Mouse (Mus musculus): ENCODE results near the gene Mtg2. TPM values are rescaled to one million over a fixed set of nuclear protein-coding genes. Genes with fewer than 3 reads are reported as not detected.

The Mtg2 gene
- polyA plus RNA-seq, 1 experiment from 2014 or later = 27.3 TPM

DNA sequence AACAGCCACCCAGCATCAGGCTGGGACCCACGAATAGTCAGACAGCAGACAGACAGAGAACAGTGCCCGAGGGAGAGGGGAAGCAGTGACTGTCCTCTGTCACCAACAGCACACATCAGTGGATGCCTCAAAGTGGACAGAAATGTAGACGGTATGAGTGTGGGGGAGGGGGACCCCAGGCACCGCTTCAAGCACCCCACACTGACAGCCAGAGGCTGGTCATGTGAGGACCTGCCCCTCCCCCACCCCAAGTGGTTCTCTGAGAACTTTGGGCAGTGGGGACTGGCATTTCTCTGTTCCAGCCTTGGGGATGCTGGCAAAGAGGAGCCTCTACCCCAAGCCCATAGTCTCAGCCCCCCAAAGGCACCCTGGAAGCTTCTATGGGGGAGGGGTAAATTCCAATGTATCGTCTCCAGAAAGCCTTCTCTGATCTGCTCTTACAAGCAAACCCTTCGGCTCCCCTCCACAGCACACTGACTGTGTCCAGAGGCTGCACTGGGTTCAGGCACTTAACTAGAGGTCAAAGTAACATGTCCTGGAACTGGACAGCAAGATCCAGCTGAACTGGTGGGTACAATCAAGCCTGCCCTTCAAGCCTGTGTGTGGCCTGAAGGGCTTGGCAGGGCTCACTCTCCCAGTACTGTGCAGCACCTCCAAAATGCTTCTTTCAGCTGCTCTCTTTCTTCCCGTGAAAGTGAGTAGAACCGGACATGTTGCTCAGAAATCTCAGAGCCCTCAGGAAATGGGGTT lies 35.2 kb downstream of the Mtg2 start:
- no peak overlapping the region for H3K4me3 ChIP-seq (ENCODE audit: low read depth, low read length)
- no peaks in the 10 kb centered on the region for H3K36me3 ChIP-seq (ENCODE audit: control insufficient read depth, insufficient read depth, low read length)
- no peak overlapping the region for H3K4me2 ChIP-seq
- no peaks in the 10 kb centered on the region for H3K9me3 ChIP-seq (replicated peaks; ENCODE audit: control insufficient read depth, low read length)
- ATAC-seq (replicated peaks; ENCODE audit: insufficient number of reproducible peaks, low FRiP score, low TSS enrichment) = no peak
- WGBS (ENCODE audit: insufficient replicate concordance) = 29% methylated on average over 8 of the region's 8 CpGs
- H3K9ac ChIP-seq (ENCODE audit: low read depth, low read length) = no peak overlapping the region
- H3K27me3 ChIP-seq (ENCODE audit: control insufficient read depth, insufficient read depth, low read length) = peaks cover 53% of the 10 kb centered on the region
- H3K4me1 ChIP-seq (ENCODE audit: control insufficient read depth, insufficient read depth, low read length) = peaks cover 9% of the 10 kb centered on the region
- no peak overlapping the region for H3K27ac ChIP-seq (ENCODE audit: low read depth, low read length)

DNA sequence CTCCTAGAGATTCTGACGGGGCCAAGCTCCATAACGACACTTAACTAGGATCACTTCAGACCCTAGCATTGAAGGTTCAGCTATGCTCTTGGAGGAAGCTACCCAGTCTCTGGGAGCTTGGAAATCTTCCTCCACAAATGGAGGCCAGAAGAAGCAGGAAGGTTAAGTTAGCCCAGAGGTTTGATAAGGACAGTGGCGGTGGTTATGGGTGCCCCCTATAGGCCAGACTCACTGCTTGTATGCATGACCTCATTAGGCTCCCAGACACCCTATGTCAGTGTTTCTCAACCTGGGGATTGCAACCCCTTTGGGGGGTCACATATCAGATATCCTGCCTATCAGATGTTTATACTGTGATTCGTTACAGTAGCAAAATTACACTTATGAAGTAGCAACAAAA lies 36.7 kb downstream of the Mtg2 start:
- Histone ChIP-seq H3K9ac (ENCODE audit: low read depth, low read length) (no peak overlapping the region), H3K4me1 (ENCODE audit: control insufficient read depth, insufficient read depth, low read length) (peaks cover 9% of the 10 kb centered on the region), H3K36me3 (ENCODE audit: control insufficient read depth, insufficient read depth, low read length) (no peaks in the 10 kb centered on the region), H3K4me2 (no peak overlapping the region), H3K4me3 (ENCODE audit: low read depth, low read length) (no peak overlapping the region), H3K27ac (ENCODE audit: low read depth, low read length) (no peak overlapping the region), H3K27me3 (ENCODE audit: control insufficient read depth, insufficient read depth, low read length) (peaks cover 39% of the 10 kb centered on the region), H3K9me3 (replicated peaks; ENCODE audit: control insufficient read depth, low read length) (no peaks in the 10 kb centered on the region)
- ATAC-seq (replicated peaks; ENCODE audit: insufficient number of reproducible peaks, low FRiP score, low TSS enrichment) = no peak
- 58% methylated on average over 4 of the region's 4 CpGs for WGBS (ENCODE audit: insufficient replicate concordance)

DNA sequence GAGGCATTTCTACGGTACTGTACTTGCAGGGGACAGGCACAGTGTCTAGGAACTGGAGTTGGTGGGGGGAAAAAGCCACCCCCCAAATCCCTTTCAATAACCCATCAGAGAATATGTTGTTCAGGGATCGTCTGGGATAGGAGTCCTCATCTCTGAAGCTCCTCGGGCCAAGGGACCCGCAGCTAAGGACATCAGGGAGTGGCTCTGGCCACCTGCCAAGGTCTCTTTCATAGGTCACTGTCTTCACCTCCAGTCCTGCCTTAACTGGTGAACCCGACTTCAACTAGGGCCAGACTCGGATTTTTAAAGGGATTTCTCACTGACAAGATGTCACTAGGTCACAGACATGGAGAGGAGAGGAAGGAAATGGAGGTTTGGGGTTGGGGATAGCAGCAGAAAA lies 37.9 kb downstream of the Mtg2 start:
- no peak overlapping the region for H3K4me3 ChIP-seq (ENCODE audit: low read depth, low read length)
- no peak overlapping the region for H3K27ac ChIP-seq (ENCODE audit: low read depth, low read length)
- no peaks in the 10 kb centered on the region for H3K9me3 ChIP-seq (replicated peaks; ENCODE audit: control insufficient read depth, low read length)
- H3K4me2 ChIP-seq = no peak overlapping the region
- WGBS (ENCODE audit: insufficient replicate concordance) = 51% methylated on average over 6 of the region's 6 CpGs
- H3K36me3 ChIP-seq (ENCODE audit: control insufficient read depth, insufficient read depth, low read length) = no peaks in the 10 kb centered on the region
- H3K4me1 ChIP-seq (ENCODE audit: control insufficient read depth, insufficient read depth, low read length) = peaks cover 7% of the 10 kb centered on the region
- ATAC-seq (replicated peaks; ENCODE audit: insufficient number of reproducible peaks, low FRiP score, low TSS enrichment) = no peak
- peaks cover 27% of the 10 kb centered on the region for H3K27me3 ChIP-seq (ENCODE audit: control insufficient read depth, insufficient read depth, low read length)
- no peak overlapping the region for H3K9ac ChIP-seq (ENCODE audit: low read depth, low read length)

DNA sequence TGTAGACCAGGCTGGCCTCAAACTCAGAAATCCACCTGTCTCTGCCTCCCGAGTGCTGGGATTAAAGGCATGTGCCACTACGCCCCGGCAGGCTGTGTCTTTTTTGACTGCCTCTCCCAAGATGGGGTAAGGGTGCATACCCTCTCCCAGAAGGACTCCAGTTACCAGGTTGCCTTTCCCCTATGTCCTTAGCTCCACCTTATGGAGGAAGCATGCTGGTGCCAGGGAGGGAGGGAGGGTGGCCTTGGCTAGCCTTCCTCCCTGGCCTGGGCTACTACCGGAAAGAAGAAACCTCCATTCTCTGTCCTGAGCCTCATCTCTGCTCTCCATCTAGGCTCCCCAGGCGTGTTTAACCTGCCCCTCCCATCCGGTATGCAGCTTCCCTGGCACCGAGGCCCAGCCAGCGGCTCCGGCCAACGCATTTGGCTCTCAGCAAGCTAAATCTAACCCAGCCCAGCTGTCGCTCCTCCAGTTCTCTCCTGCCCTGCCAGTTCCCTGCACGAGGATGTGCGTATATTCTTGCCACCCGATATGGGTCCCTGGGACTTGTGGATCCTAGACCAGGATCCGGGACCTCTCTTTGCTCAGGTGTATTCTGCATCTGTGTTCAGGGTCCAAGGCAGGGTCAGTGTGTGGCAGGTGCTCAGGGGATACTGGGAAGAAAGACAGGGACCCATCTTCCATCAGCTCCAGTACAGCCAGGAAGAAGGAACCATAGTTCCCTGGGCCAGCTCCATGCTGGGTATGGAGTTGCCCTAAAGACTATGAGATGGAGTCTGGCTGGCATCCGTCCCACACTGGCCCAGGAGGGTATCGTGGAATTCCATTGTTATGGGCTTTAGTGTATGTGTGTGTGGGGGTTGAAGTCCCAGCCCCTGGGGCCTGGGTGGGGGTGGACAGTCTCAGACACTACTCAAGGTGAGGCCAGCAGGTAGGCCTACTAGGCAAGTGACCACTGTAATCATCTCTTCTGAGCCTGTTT lies 43.8 kb downstream of the Mtg2 start:
- Histone ChIP-seq H3K4me3 (ENCODE audit: low read depth, low read length) (no peak overlapping the region), H3K36me3 (ENCODE audit: control insufficient read depth, insufficient read depth, low read length) (no peaks in the 10 kb centered on the region), H3K9ac (ENCODE audit: low read depth, low read length) (no peak overlapping the region), H3K27ac (ENCODE audit: low read depth, low read length) (no peak overlapping the region), H3K9me3 (replicated peaks; ENCODE audit: control insufficient read depth, low read length) (no peaks in the 10 kb centered on the region), H3K27me3 (ENCODE audit: control insufficient read depth, insufficient read depth, low read length) (no peaks in the 10 kb centered on the region), H3K4me1 (ENCODE audit: control insufficient read depth, insufficient read depth, low read length) (peaks cover 27% of the 10 kb centered on the region), H3K4me2 (no peak overlapping the region)
- WGBS (ENCODE audit: insufficient replicate concordance) = 58% methylated on average over 17 of the region's 17 CpGs
- no peak for ATAC-seq (replicated peaks; ENCODE audit: insufficient number of reproducible peaks, low FRiP score, low TSS enrichment)

DNA sequence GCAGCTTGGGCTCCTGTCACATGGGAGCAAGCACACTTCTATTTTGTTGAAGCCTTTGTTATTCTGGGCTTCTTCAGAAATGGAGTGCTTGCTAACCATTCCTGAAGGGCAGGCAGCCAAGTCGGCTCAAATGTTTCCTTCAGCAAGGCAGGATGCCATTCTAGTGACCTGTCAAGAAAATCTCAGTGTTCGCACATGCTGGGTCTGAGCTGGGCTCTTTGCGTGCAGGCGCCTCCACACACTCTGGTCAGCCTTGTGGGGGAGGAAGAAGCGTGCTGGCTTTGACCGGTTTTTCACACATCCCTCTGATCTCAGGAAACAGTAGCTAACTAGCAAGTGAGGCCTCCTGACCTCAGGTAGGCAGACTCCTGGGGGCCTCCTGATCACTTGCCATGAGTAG lies 44.9 kb downstream of the Mtg2 start:
- H3K27ac ChIP-seq (ENCODE audit: low read depth, low read length) = peak overlapping the region; percentile 7; the same call in 1 of the 2 replicates
- no peak overlapping the region for H3K4me3 ChIP-seq (ENCODE audit: low read depth, low read length)
- H3K4me2 ChIP-seq = no peak overlapping the region
- H3K36me3 ChIP-seq (ENCODE audit: control insufficient read depth, insufficient read depth, low read length) = no peaks in the 10 kb centered on the region
- no peaks in the 10 kb centered on the region for H3K27me3 ChIP-seq (ENCODE audit: control insufficient read depth, insufficient read depth, low read length)
- H3K4me1 ChIP-seq (ENCODE audit: control insufficient read depth, insufficient read depth, low read length) = peaks cover 34% of the 10 kb centered on the region
- WGBS (ENCODE audit: insufficient replicate concordance) = 18% methylated on average over 6 of the region's 6 CpGs
- no peak for ATAC-seq (replicated peaks; ENCODE audit: insufficient number of reproducible peaks, low FRiP score, low TSS enrichment)
- H3K9ac ChIP-seq (ENCODE audit: low read depth, low read length) = no peak overlapping the region
- no peaks in the 10 kb centered on the region for H3K9me3 ChIP-seq (replicated peaks; ENCODE audit: control insufficient read depth, low read length)

DNA sequence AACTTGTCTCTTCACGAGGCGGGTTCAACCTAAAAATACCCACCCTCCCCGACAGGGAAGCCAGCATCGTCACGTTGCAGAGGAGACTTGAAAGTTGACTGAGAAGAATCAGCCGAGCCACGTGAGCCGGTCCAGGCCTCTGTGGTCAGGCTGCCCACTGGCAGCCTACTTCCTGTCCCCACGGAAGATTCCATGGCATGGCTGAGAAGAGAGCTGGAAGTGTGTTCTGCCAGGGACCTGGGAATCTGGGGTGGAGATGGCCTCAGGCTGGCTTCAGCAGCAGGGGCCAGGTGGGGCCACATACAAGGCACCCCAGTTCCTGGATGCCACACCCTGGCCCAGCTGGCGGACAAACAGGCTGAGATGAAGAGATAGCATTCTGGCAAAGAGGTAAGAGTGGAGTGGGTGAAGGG lies 45.7 kb downstream of the Mtg2 start:
- Histone ChIP-seq H3K4me3 (ENCODE audit: low read depth, low read length) (no peak overlapping the region), H3K4me1 (ENCODE audit: control insufficient read depth, insufficient read depth, low read length) (peaks cover 34% of the 10 kb centered on the region), H3K27ac (ENCODE audit: low read depth, low read length) (no peak overlapping the region), H3K4me2 (no peak overlapping the region), H3K9ac (ENCODE audit: low read depth, low read length) (no peak overlapping the region), H3K9me3 (replicated peaks; ENCODE audit: control insufficient read depth, low read length) (no peaks in the 10 kb centered on the region), H3K27me3 (ENCODE audit: control insufficient read depth, insufficient read depth, low read length) (no peaks in the 10 kb centered on the region), H3K36me3 (ENCODE audit: control insufficient read depth, insufficient read depth, low read length) (no peaks in the 10 kb centered on the region)
- ATAC-seq (replicated peaks; ENCODE audit: insufficient number of reproducible peaks, low FRiP score, low TSS enrichment) = no peak
- WGBS (ENCODE audit: insufficient replicate concordance) = 48% methylated on average over 10 of the region's 10 CpGs

DNA sequence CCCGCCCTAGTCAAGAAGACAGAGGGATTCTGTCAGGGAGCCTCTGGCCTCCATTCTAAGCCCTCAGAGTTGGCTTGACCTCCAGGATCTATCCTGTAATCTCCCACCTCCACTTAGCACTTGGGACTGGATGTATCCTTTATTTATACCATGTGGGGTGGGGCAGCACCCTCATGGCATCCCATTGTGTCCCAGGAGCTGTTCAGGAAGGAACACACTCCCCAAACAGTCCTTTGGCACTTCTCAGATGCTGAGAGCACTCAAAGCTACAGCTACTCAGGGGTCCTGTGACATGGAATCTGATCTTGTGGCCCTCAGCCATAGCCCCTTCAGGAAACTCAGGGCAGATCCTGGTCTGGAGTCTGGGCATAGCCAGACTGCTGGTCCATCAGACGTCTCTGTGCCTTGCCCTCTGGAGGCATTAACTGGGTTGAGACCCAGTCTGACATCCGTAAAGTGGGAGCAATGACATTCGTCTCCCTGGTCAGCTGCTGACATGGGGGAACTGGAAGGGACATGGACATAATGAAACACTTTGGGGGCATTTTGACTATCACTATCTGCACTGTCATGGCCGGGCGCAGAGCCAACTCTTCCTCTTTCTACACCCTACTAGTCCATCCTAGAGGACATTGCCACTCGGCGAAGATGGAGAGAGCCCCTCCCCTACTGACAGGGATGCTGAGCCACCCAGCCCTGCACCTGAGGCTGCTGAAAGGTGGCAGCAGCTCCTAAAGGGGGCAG lies 46.5 kb downstream of the Mtg2 start:
- WGBS (ENCODE audit: insufficient replicate concordance) = 75% methylated on average over 8 of the region's 8 CpGs
- Histone ChIP-seq H3K36me3 (ENCODE audit: control insufficient read depth, insufficient read depth, low read length) (no peaks in the 10 kb centered on the region), H3K4me1 (ENCODE audit: control insufficient read depth, insufficient read depth, low read length) (peaks cover 34% of the 10 kb centered on the region), H3K4me3 (ENCODE audit: low read depth, low read length) (no peak overlapping the region), H3K27ac (ENCODE audit: low read depth, low read length) (no peak overlapping the region), H3K9ac (ENCODE audit: low read depth, low read length) (no peak overlapping the region), H3K4me2 (no peak overlapping the region), H3K27me3 (ENCODE audit: control insufficient read depth, insufficient read depth, low read length) (no peaks in the 10 kb centered on the region), H3K9me3 (replicated peaks; ENCODE audit: control insufficient read depth, low read length) (no peaks in the 10 kb centered on the region)
- ATAC-seq (replicated peaks; ENCODE audit: insufficient number of reproducible peaks, low FRiP score, low TSS enrichment) = no peak

DNA sequence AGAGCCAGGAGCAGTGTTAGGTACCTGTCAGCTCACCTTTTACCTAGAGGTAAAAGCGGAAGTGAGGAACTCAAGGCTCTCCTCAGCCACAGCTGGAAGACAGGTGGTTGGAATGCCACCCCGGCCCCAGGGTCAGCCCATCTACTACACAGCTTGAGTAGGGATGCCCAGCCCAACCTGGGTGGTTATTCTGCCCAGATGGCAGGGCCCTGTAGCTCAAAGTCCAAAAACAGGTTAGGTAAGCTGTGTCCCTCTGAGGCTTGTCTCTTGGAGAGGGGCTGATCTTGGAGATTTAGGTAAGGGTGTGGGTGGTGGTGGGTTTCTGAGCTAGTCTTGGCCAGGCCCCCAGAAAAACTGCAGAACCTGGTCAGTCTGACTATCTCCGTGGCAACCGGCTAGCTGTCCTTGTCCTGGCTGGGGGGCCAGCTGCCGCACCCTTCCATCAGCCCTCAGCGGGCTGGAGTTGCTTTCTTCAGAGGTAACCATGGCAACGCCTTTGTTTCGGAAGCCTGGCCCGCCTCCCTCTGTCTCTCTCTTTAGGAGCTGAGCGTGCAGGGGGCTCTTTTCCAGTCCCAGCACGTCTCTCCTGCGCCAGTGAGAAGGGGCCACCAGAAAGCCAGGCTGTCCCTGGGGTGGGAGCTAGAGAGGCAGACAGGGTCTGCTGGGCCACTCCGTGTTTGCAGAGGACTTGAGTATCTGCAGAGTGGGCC lies 47.3 kb downstream of the Mtg2 start:
- Histone ChIP-seq H3K36me3 (ENCODE audit: control insufficient read depth, insufficient read depth, low read length) (no peaks in the 10 kb centered on the region), H3K4me1 (ENCODE audit: control insufficient read depth, insufficient read depth, low read length) (peaks cover 34% of the 10 kb centered on the region), H3K9me3 (replicated peaks; ENCODE audit: control insufficient read depth, low read length) (no peaks in the 10 kb centered on the region), H3K27me3 (ENCODE audit: control insufficient read depth, insufficient read depth, low read length) (no peaks in the 10 kb centered on the region), H3K9ac (ENCODE audit: low read depth, low read length) (no peak overlapping the region), H3K4me2 (0 out of 2 replicates have a peak overlapping the region, but pooled peaks have one; percentile 9), H3K27ac (ENCODE audit: low read depth, low read length) (no peak overlapping the region), H3K4me3 (ENCODE audit: low read depth, low read length) (no peak overlapping the region)
- no peak for ATAC-seq (replicated peaks; ENCODE audit: insufficient number of reproducible peaks, low FRiP score, low TSS enrichment)
- WGBS (ENCODE audit: insufficient replicate concordance) = 9% methylated on average over 13 of the region's 13 CpGs
